Mouse (Mus musculus) forebrain, embryonic 13.5 days (tissue): ENCODE data around the gene Smco3. TPM values are rescaled to one million over a fixed set of nuclear protein-coding genes. Genes with fewer than 3 reads are reported as not detected.
"Not testable (repeated sequence)": the region's sequence is repeated elsewhere in the genome, so short reads cannot be mapped to it uniquely, and the experiment has no call there.

Experiments
- ATAC-seq: fragments of 200-750 bp; cut with Nextera tagmentation; 2 replicates; pipeline ENCODE4 v1.8.0; 2017
- H3K27ac ChIP-seq: fragments of 300-500 bp; sonication (generic); 2 replicates; pipeline ENCODE4 v1.5.1; 2015; ENCODE audit warnings: inconsistent platforms, mild to moderate bottlenecking, moderate library complexity
- H3K27me3 ChIP-seq: fragments of 300-500 bp; sonication (generic); 2 replicates; pipeline ENCODE4 v1.6.1; 2015; ENCODE audit warnings: mild to moderate bottlenecking, inconsistent platforms
- H3K36me3 ChIP-seq: fragments of 300-500 bp; sonication (generic); 2 replicates; pipeline ENCODE4 v1.6.1; 2015; ENCODE audit warnings: mild to moderate bottlenecking, inconsistent platforms; ENCODE audit not compliant: poor library complexity, severe bottlenecking
- H3K4me1 ChIP-seq: fragments of 300-500 bp; sonication (generic); 2 replicates; pipeline ENCODE4 v1.6.1; 2015; ENCODE audit warnings: inconsistent platforms
- H3K4me2 ChIP-seq: fragments of 300-500 bp; sonication (generic); 2 replicates; pipeline ENCODE4 v1.6.1; 2015; ENCODE audit warnings: inconsistent platforms, mild to moderate bottlenecking, moderate library complexity
- H3K4me3 ChIP-seq: fragments of 300-500 bp; sonication (generic); 2 replicates; pipeline ENCODE4 v1.5.1; 2015; ENCODE audit warnings: mild to moderate bottlenecking, inconsistent platforms
- H3K9ac ChIP-seq: fragments of 300-500 bp; sonication (generic); 2 replicates; pipeline ENCODE4 v1.6.1; 2015; ENCODE audit warnings: mild to moderate bottlenecking, inconsistent platforms
- H3K9me3 ChIP-seq: fragments of 300-500 bp; sonication (generic); replicated peaks from 2 replicates; pipeline ENCODE4 v1.6.1; 2016; ENCODE audit warnings: inconsistent platforms
- WGBS: fragments of 180-500 bp; shearing (Covaris S2); methylation state at CpG from one replicate; pipeline ENCODE4 v1.1.7; 2015; 5-methylcytosine and 5-hydroxymethylcytosine counted together
- polyA plus RNA-seq: library from polyadenylated mRNA; unstranded; fragments of >200 nt; fragmentation: Nextera tagmentation; extraction: Ambion mirVana; gene quantifications from 2 replicates; pipeline ENCODE4 v1.2.1, GENCODE M21; 2015

Smco3 gene
- not detected in 2 replicates for polyA plus RNA-seq

DNA sequence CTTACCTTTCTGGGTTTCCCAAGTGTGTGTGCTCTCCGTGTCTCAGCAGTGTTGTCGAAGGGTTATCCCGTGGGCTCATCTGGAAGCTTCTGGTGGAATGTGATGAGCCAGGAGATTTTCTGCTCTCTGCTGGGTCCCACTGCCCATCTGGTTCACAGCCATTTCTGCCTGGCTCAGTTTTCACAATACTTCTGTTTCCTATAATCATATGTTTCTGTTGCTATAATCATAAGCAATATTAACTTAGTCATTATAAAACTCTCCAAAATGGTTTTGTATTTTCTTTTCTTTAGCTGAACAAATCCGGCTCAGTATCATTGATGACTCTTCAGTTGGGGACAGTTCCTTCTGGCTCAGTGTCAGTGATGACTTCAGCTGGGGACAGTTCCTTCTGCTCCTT, at the start of gene Smco3:
Smco3 (minus strand) TSS at position 101 of the 400 bp plus-strand sequence.
- Histone ChIP-seq H3K4me3 (no peak within 1 kb of the TSS), H3K9me3 (no peaks in the 10 kb centered on the region), H3K4me1 (no peaks in the 10 kb centered on the region), H3K27me3 (peaks cover 8% of the 10 kb centered on the region; the same call in 1 of the 2 replicates), H3K27ac (no peak within 1 kb of the TSS), H3K9ac (no peak within 1 kb of the TSS), H3K36me3 (no peaks in the 10 kb centered on the region), H3K4me2 (no peak within 1 kb of the TSS)
- 63% methylated on average over 4 of the region's 4 CpGs for WGBS
- ATAC-seq: no peak

DNA sequence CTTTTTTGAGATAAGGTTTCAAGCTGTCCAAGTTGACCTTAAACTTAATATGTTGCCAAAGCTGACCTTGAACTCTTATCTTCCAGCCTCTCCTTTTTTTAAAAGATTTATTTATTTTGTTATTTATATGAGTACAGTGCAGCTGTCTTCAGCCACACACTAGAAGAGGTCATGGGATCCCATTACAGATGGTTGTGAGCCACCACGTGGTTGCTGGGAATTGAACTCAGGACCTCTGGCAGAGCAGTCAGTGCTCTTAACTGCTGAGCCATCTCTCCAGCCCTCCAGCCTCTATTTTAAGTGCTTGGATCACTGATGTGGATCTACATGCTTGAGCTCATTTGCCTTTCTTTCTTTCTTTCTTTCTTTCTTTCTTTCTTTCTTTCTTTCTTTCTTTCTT, 49.5 kb upstream of the Smco3 start:
- 54% methylated on average over 1 of the region's 1 CpGs for WGBS
- H3K36me3 ChIP-seq, H3K27me3 ChIP-seq, H3K4me3 ChIP-seq, H3K4me2 ChIP-seq, H3K4me1 ChIP-seq, H3K27ac ChIP-seq, H3K9ac ChIP-seq, H3K9me3 ChIP-seq, ATAC-seq: not testable (repeated sequence)

DNA sequence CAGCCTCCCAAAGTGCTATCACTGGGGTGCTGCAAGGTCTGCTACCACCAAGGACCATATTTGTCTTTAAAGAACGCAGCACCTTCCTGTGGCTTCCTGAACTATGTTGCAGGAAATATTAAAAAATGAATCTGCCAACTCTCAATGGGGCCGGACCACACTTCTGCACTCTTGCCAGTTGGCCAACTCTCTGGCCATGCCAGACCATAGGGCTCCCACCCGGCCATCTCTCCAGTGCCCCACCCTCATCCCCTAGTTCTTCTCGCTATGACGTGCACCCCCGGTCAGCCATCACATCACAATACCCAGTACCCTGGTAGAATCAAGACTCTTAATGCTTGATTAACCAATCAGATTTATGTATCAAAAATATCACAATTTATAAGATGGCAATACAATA, 48.7 kb upstream of the Smco3 start:
- 91% methylated on average over 6 of the region's 6 CpGs for WGBS
- Histone ChIP-seq H3K4me2 (no peak overlapping the region), H3K36me3 (no peaks in the 10 kb centered on the region), H3K9ac (no peak overlapping the region), H3K27me3 (no peaks in the 10 kb centered on the region), H3K4me3 (no peak overlapping the region), H3K4me1 (no peaks in the 10 kb centered on the region), H3K9me3 (no peaks in the 10 kb centered on the region), H3K27ac (no peak overlapping the region)
- no peak for ATAC-seq

DNA sequence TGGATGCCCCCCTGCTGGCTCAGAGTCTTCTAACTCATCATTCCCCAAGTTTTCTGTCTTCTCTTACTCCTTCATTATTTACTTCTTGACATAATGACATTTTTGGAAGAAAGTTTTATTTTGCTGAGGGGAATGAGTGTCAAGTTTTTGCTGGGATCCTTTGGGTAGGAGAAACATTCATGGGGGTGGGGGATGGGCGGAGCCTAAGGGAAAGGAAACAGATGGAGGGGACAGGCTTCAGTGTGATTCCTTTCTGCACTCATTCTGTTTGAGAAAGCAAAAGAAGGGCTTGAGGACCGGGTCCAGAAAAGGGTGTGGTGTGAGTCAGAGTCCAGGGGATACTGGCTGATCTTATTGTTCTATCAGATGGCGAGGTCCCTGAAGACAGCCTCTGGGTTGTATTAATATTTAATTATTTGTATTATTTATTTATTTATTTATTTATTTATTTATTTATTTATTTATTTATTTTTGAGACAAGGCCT, 48.2 kb upstream of the Smco3 start:
- no peaks in the 10 kb centered on the region for H3K9me3 ChIP-seq
- H3K9ac ChIP-seq: no peak overlapping the region
- 88% methylated on average over 3 of the region's 3 CpGs for WGBS
- no peaks in the 10 kb centered on the region for H3K4me1 ChIP-seq
- no peak for ATAC-seq
- no peaks in the 10 kb centered on the region for H3K27me3 ChIP-seq
- no peak overlapping the region for H3K4me2 ChIP-seq
- no peak overlapping the region for H3K4me3 ChIP-seq
- H3K36me3 ChIP-seq: no peaks in the 10 kb centered on the region
- no peak overlapping the region for H3K27ac ChIP-seq

DNA sequence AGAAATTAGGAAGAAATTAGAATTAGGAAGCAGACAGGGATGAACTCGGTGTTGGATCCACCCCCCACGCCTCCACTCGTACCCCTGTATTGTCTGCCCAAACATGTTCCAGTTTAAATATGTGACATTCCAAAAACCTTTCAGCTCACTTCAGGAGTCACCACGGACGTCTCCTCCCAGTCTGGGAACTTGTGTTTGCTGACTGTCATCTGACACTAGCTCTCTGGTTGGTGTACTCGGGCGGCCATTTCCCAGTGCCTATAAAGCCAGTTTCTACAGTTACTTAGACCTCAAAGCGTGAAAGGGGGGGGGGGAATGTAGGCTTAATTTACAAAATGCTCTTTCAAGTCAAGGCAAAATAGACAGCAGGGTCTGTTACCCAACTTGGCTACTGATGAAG, 46.4 kb upstream of the Smco3 start:
- WGBS: 83% methylated on average over 8 of the region's 8 CpGs
- Histone ChIP-seq H3K36me3 (no peaks in the 10 kb centered on the region), H3K9me3 (no peaks in the 10 kb centered on the region), H3K27ac (no peak overlapping the region), H3K9ac (no peak overlapping the region), H3K4me1 (no peaks in the 10 kb centered on the region), H3K4me3 (no peak overlapping the region), H3K27me3 (no peaks in the 10 kb centered on the region), H3K4me2 (no peak overlapping the region)
- ATAC-seq: no peak

DNA sequence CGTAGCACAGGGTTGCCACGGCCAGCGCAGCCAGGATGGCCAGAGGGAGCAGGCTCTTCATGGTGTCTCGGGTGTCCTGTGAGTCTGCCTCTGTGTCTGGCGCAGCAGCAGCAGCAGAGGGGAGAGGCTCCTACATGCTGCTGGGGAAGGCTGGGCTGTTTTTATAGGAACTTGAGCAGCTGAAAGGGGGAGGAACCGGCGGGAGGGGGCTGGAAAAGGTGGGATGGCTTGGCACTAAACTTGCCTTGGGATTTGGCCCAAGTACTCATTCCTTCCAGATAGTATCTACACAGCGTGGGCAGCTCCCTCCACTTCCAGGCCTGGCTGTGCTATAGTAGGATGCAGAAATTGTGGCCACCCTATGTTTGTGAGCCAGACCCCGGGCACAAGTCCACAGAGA, 40.4 kb upstream of the Smco3 start, which contains the start of gene Mgp:
Mgp (minus strand) TSS at position 154 of the 400 bp plus-strand sequence.
- Histone ChIP-seq H3K27ac (no peak within 1 kb of the TSS), H3K4me3 (no peak within 1 kb of the TSS), H3K36me3 (no peaks in the 10 kb centered on the region), H3K27me3 (no peaks in the 10 kb centered on the region), H3K4me1 (peaks cover 6% of the 10 kb centered on the region; the same call in 1 of the 2 replicates), H3K9me3 (no peaks in the 10 kb centered on the region), H3K9ac (no peak within 1 kb of the TSS), H3K4me2 (no peak within 1 kb of the TSS)
- 62% methylated on average over 9 of the region's 9 CpGs for WGBS
- no peak for ATAC-seq

DNA sequence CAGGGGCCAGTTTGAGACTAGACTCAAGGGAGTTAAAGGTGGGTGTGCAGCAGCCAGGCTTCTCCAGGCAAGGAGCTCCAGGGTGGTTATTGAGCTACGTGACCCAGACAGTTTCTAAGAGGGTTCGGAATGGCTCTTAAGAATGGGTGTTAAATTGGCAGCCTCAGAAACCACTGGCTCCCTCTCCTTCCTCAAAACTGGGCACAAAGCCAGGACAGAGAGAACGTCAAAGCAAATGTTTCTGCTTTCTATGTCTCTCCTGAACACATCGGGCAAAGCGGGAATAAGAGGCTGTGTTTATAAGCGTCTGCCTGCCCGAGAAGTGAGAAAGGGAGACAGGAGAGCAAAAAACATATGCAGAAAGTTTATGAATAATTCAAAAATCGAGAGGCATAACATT, 39.3 kb upstream of the Smco3 start:
- 29% methylated on average over 8 of the region's 8 CpGs for WGBS
- Histone ChIP-seq H3K4me3 (no peak overlapping the region), H3K9me3 (no peaks in the 10 kb centered on the region), H3K27ac (no peak overlapping the region), H3K9ac (no peak overlapping the region), H3K4me1 (peaks cover 6% of the 10 kb centered on the region; the same call in 1 of the 2 replicates), H3K36me3 (no peaks in the 10 kb centered on the region), H3K27me3 (no peaks in the 10 kb centered on the region), H3K4me2 (no peak overlapping the region)
- no peak for ATAC-seq

DNA sequence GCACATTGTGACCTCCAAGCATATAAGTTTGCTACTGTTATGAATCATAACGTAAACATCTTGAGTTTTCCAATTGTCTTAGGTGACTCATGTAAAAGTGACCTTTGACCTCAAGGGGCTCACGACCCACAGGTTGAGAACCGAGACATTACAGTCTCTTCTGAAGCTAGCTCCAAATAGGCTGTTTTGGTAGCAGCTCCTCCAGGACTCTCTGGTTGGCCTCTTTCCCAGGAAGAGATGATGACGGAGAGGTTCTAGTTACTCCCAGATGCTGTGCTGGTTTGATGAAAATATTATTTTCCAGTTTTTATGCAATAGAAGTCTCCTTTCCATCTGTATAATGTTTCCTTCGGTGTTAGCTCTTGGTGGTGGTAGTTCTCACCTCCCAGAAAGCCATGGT, 33.7 kb upstream of the Smco3 start:
- 87% methylated on average over 5 of the region's 5 CpGs for WGBS
- Histone ChIP-seq H3K4me2 (no peak overlapping the region), H3K4me1 (no peaks in the 10 kb centered on the region; the same call in 1 of the 2 replicates), H3K9ac (no peak overlapping the region), H3K27me3 (no peaks in the 10 kb centered on the region), H3K9me3 (no peaks in the 10 kb centered on the region), H3K4me3 (no peak overlapping the region), H3K36me3 (no peaks in the 10 kb centered on the region), H3K27ac (no peak overlapping the region)
- no peak for ATAC-seq

DNA sequence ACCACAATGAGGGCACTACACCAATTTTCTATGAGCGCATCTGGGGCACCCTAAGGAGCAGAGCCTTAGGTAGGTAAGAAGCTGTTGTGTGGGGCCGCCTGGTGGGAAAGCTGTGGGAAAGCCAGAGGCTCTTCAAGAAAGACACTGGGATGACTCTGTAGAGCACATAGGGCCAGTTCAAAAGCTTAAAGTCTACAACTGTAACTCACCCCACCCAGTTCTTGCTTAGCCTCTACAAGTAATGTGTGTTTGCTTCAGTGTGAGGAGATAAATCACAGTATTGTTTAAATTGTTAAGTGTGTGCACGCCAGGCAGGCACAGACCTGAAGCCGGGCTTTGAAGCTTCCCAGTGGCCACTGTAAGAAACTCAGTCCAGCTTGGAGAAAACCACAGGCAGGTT, 30.9 kb upstream of the Smco3 start:
- ATAC-seq: no peak
- Histone ChIP-seq H3K4me3 (no peak overlapping the region), H3K36me3 (no peaks in the 10 kb centered on the region), H3K4me2 (no peak overlapping the region), H3K9me3 (no peaks in the 10 kb centered on the region), H3K9ac (no peak overlapping the region), H3K4me1 (no peaks in the 10 kb centered on the region), H3K27ac (no peak overlapping the region), H3K27me3 (no peaks in the 10 kb centered on the region)
- 81% methylated on average over 4 of the region's 4 CpGs for WGBS

DNA sequence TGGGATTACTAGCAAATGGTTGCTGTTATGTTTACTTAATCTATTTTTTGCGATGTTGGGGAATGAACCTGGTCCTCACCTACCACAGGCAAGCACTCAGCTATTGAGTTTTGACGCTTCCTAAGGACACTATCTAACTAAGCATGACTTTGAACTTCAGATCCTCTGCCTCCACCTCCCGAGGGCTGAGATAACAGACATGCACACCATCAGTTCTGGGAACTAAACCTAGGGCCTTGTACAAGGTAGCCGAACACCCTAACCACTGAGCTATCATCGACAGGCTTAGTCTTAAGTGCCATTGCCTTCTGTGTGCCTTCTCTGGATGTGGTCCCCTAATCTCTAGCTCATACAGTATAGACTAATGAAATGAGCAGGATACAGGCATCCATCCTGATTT, 30.1 kb upstream of the Smco3 start:
- H3K27me3 ChIP-seq: no peaks in the 10 kb centered on the region
- no peak overlapping the region for H3K4me3 ChIP-seq
- no peaks in the 10 kb centered on the region for H3K4me1 ChIP-seq
- ATAC-seq: no peak
- no peak overlapping the region for H3K4me2 ChIP-seq
- H3K9me3 ChIP-seq: no peaks in the 10 kb centered on the region
- 94% methylated on average over 5 of the region's 5 CpGs for WGBS
- H3K36me3 ChIP-seq: no peaks in the 10 kb centered on the region
- no peak overlapping the region for H3K9ac ChIP-seq
- no peak overlapping the region for H3K27ac ChIP-seq

DNA sequence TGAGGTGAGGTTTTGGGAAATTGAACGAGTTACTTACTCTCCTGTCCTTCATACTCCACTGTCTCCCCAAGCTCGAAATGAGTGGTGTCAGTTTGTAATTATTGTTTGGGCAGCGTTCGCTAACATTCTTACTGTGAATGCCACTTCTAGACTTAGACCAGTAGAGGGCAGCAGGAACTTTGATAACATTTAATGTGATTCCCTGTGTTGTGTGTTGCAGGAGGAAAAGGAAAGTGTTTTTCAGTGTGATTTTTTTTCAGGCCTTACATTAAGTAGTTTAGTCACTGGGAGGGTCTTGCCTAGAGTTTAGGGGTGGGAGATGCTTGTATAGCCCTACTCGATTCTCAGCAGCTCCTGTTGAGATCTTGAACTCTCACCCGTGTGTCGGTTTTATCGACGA, 25.8 kb upstream of the Smco3 start:
- no peaks in the 10 kb centered on the region for H3K4me1 ChIP-seq
- H3K9me3 ChIP-seq: no peaks in the 10 kb centered on the region
- no peaks in the 10 kb centered on the region for H3K36me3 ChIP-seq
- H3K4me3 ChIP-seq: no peak overlapping the region
- 50% methylated on average over 9 of the region's 9 CpGs for WGBS
- H3K4me2 ChIP-seq: no peak overlapping the region
- no peak overlapping the region for H3K27ac ChIP-seq
- no peak overlapping the region for H3K9ac ChIP-seq
- peak; percentile 63 for ATAC-seq
- no peaks in the 10 kb centered on the region for H3K27me3 ChIP-seq

DNA sequence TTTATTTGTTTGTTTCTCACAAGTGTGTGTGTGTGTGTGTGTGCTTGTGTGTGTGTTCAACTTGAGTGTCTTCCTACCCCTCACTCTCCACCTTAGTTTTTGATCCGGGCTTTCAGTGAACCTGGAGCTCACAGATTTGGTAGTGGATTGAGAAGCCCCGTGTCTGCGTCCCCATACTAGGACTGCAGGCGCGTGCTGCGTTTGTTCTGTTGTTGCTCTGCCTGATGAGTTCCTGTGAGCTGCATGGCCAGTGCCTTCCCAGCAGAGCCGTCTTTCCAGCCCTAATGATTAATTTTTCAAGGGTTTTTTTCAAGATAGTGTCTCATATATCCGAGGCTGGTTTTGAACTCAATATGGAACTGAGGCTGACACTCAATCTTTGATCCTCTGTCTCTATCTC, 23.2 kb upstream of the Smco3 start:
- Histone ChIP-seq H3K27me3 (no peaks in the 10 kb centered on the region), H3K9ac (no peak overlapping the region), H3K4me2 (no peak overlapping the region), H3K4me1 (no peaks in the 10 kb centered on the region), H3K36me3 (no peaks in the 10 kb centered on the region), H3K4me3 (no peak overlapping the region), H3K27ac (no peak overlapping the region), H3K9me3 (no peaks in the 10 kb centered on the region)
- WGBS: 84% methylated on average over 8 of the region's 8 CpGs
- no peak for ATAC-seq

DNA sequence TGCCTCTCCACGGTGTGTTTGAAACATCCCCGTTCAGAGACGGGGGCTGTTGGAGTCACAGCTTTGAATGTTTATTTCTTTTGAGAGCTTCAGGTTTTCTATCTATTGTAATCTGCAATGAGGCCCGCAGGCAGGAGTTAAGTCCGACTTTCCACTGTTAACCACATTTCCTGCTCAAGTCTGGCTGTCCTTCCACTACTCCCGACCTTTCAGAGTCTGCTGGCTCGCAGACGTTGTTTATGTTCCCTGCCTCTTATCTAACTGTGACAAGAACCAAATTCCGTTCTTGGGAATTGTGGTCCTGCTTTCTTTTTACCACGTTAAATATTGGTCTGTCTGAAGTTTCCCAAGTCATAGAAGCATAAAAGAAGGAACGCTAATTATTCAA, 22.6 kb upstream of the Smco3 start:
- no peak overlapping the region for H3K9ac ChIP-seq
- no peak overlapping the region for H3K4me2 ChIP-seq
- H3K9me3 ChIP-seq: no peaks in the 10 kb centered on the region
- no peak overlapping the region for H3K4me3 ChIP-seq
- ATAC-seq: no peak
- H3K27ac ChIP-seq: no peak overlapping the region
- H3K4me1 ChIP-seq: peaks cover 2% of the 10 kb centered on the region; the same call in 1 of the 2 replicates
- no peaks in the 10 kb centered on the region for H3K36me3 ChIP-seq
- 74% methylated on average over 11 of the region's 11 CpGs for WGBS
- H3K27me3 ChIP-seq: no peaks in the 10 kb centered on the region
